Mouse (Mus musculus): ENCODE data around the gene Hist1h2ao.
"Not testable (repeated sequence)": the region's sequence is repeated elsewhere in the genome, so short reads cannot be mapped to it uniquely, and the experiment has no call there.

Hist1h2ao gene

GRCm38 (mm10) chr13:21811539-21811938 lies 1.3 kb downstream of the Hist1h2ao start, which contains the start of gene Hist1h4m:
Gene Hist1h4m (plus strand): TSS chr13:21811746.
- DNase-seq (ENCODE audit: low spot score in 2 of 2) = peak; percentile 45 to 64

GRCm38 (mm10) chr13:21812092-21812491 lies 1.8 kb downstream of the Hist1h2ao start:
- not testable (repeated sequence) for DNase-seq (ENCODE audit: low spot score in 2 of 2)

- not testable (repeated sequence) for DNase-seq (ENCODE audit: low spot score in 2 of 2)
Measured at GRCm38 (mm10) chr13:21820082-21820890, 10.0 kb downstream of the Hist1h2ao start.

GRCm38 (mm10) chr13:21828511-21828910 lies 18.2 kb downstream of the Hist1h2ao start:
- DNase-seq (ENCODE audit: low spot score in 2 of 2) = no peak

- DNase-seq (ENCODE audit: low spot score in 2 of 2) = no peak
Measured at GRCm38 (mm10) chr13:21830344-21830743, 20.1 kb downstream of the Hist1h2ao start.

GRCm38 (mm10) chr13:21831418-21832394 lies 21.4 kb downstream of the Hist1h2ao start, which contains the start of gene Hist1h4n:
Gene Hist1h4n (minus strand): TSS chr13:21832196.
- peak; percentile 26 to 59 for DNase-seq (ENCODE audit: low spot score in 2 of 2)

GRCm38 (mm10) chr13:21833461-21833860 lies 23.2 kb downstream of the Hist1h2ao start, which contains the start of the genes Hist1h2ap and Hist1h2br:
Gene Hist1h2ap (minus strand): TSS chr13:21833507.
Gene Hist1h2br (plus strand): TSS chr13:21833743.
- not testable (repeated sequence) for DNase-seq (ENCODE audit: low spot score in 2 of 2)

GRCm38 (mm10) chr13:21840508-21840907 lies 30.2 kb downstream of the Hist1h2ao start:
- not testable (repeated sequence) for DNase-seq (ENCODE audit: low spot score in 2 of 2)

GRCm38 (mm10) chr13:21846356-21846755 lies 36.1 kb downstream of the Hist1h2ao start:
- not testable (repeated sequence) for DNase-seq (ENCODE audit: low spot score in 2 of 2)

- no peak for DNase-seq (ENCODE audit: low spot score in 2 of 2)
Measured at GRCm38 (mm10) chr13:21847883-21848282, 37.6 kb downstream of the Hist1h2ao start.

- DNase-seq (ENCODE audit: low spot score in 2 of 2) = not testable (repeated sequence)
Measured at GRCm38 (mm10) chr13:21850696-21851095, 40.4 kb downstream of the Hist1h2ao start.

- DNase-seq (ENCODE audit: low spot score in 2 of 2) = peak; percentile 77 to 84
Measured at GRCm38 (mm10) chr13:21852215-21852945, 42.1 kb downstream of the Hist1h2ao start.

GRCm38 (mm10) chr13:21855146-21855545 lies 44.9 kb downstream of the Hist1h2ao start:
- peak; percentile 47 to 86 for DNase-seq (ENCODE audit: low spot score in 2 of 2)

- DNase-seq (ENCODE audit: low spot score in 2 of 2) = peak in 1 of 2 experiments; percentile 71
Measured at GRCm38 (mm10) chr13:21855698-21856162, 45.5 kb downstream of the Hist1h2ao start.
